Mouse (Mus musculus) left cerebral cortex, adult 11 months (tissue): ENCODE measurements around the gene Fam209.
A peak's percentile ranks its signal among the peaks of the same experiment; 100 is the strongest.

Source experiments
- DNase-seq: peaks from one replicate; pipeline ENCODE4 v3.0.0; 2022; ENCODE audit warnings: low spot score

Fam209 gene

DNA sequence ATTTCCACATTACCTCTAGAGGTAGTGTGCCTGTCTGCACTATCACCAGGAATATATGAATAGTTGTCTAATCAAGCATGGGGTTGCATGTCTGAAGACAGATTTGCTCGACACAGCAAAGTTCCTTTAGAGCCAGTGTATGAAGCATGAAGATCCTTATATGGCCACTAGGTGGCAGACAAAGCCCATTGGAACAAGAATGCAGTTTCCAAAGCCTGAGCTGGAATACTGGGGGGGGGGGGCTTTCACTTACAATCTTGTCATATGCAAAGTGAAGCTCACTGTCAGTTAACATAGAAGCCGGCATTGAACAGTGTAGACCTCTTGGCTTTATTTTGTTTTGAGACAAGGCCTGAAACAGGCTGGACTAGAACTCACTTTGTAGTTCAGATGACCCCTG is 5.5 kb downstream of the Fam209 start:
- DNase-seq: peak; percentile 19

DNA sequence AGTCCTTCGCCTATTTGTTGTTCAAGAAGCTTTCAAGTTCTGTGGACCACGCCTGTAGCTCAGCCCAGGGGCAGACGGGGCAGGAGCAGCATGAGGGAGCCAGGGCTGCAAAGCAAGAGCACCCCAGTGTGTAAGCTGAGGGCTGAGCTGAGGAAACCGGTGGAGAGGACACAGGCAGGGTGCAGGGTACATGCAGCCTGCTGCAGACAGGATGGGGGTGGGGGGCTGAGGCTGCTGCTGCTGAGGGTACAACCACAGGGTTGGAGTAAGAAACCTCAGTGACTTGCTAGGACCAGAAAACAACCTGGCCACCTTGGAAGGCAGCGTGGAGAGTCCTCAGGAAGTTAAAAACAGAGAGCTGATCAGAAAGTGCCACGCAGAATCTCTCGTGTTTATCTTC is 8.0 kb downstream of the Fam209 start:
- no peak for DNase-seq

DNA sequence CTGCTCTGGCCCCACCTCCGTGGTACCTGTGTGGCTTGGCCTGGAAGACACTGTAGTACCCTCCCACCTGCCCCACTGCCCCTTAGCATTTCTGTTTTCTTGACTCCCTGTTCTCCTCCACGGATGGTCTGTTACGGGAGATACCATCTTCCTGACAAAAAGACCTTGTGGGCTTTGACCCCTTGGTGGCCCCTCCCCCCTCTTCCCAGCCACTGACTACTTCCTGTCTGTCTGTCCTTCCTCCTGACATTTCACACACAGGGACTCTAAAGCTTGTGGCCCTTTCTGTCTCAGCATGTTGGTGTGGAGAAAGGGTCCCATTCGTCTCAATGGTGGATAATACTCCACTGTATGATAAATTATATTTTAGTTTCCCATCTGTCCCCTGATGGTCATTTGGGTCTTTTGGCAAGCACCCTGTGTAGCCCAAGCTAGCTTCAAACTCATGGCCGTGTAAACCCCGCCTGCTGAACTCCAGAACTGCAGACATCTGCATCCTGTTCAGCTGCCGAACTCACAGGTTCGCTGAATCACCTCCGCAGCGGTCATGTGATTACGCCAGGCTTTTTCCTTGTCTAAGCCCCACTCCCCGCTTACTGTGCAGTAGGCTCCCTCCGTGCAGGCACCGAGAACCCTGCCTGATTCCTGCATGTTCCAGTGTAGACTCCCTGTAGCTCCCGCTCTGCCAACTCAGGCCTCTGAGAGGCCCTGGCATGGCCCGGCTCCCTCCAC is 9.5 kb downstream of the Fam209 start:
- DNase-seq: no peak

- DNase-seq: no peak
These were observed 11.6 kb downstream of the Fam209 start for GRCm38 (mm10) chr2:172483766-172484413.

- DNase-seq: no peak
These were observed 12.5 kb downstream of the Fam209 start for GRCm38 (mm10) chr2:172484696-172485370.

GRCm38 (mm10) chr2:172496736-172497345 is 24.5 kb downstream of the Fam209 start:
- DNase-seq: no peak

- peak; percentile 16 for DNase-seq
These were observed 26.5 kb downstream of the Fam209 start for GRCm38 (mm10) chr2:172498823-172499222.

DNA sequence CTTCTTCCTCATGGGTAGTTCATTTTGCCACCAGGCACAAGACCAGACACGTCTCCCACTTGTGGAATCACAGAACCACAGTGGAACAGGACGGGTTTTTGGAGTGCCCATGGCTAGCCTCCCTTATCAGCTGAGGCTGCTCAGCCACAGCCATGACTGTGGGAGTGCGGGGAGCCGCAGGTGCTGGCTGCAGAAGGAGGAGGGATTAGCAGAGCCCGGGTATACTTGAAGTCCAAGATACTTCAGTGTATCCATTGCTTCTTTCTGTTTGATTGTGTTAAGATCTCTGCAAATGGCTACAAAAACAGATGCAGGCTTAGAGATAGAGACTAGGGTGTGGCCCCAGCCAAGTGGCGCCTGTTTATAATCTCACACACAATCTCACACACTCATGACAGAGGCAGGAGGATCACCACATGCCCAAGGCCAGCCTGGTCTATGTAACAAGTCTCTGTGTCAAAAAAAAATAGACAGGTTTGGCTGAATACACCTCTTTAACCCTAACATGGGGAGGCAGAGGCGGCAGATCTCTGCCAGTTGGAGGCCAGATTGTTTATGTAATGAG is 28.5 kb downstream of the Fam209 start:
- no peak for DNase-seq

- no peak for DNase-seq
These were observed 29.0 kb downstream of the Fam209 start for GRCm38 (mm10) chr2:172501341-172501740.

DNA sequence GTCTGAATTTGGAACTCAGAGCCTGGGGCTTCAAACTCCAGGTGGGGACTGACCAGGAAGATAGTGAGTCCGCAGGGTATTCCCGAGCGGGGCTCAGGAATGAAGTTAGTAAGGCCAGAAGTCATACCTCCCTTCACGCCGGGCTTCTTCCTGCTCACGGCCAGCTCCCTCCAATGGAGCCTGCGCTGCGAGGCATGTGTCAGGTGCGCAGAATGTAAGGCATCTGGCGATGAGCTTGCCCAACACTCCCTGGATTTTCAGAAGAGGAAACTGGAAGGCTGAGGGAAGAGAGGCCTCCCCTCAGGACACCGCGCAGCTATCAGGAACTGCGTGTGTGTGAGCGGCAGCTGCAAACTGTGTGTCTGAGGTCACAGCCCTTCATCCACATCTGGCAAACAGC is 29.8 kb downstream of the Fam209 start:
- DNase-seq: no peak

- no peak for DNase-seq
These were observed 33.8 kb downstream of the Fam209 start for GRCm38 (mm10) chr2:172506121-172506520.

- DNase-seq: no peak
These were observed 37.9 kb downstream of the Fam209 start for GRCm38 (mm10) chr2:172510056-172510712.

GRCm38 (mm10) chr2:172510899-172511298 is 38.6 kb downstream of the Fam209 start:
- no peak for DNase-seq

GRCm38 (mm10) chr2:172516407-172516992 is 44.2 kb downstream of the Fam209 start:
- no peak for DNase-seq

GRCm38 (mm10) chr2:172520616-172521371 is 48.5 kb downstream of the Fam209 start:
- no peak for DNase-seq

DNA sequence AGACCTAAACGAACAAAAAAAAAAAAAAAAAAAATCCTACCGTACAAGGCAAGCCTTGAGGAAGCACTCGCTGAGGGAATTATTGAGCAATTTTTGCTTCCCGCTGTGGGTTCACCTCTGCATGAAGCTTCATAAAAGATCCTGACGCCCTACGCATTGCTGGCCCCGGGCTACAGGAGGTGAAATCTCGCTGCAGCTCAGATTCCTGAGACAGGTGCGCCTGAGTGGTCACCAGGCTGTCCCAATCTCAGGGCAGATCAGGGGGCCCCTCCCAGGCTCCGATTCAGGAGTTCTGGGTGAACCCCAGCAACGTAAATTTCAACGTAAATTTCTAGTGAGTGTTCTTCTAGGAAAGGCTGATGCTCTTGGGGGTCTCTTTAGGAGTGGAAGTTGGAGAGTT is 50.2 kb downstream of the Fam209 start:
- no peak for DNase-seq
